Mouse (Mus musculus): Measurements from ENCODE around the gene Elane.

Gene Elane

DNA sequence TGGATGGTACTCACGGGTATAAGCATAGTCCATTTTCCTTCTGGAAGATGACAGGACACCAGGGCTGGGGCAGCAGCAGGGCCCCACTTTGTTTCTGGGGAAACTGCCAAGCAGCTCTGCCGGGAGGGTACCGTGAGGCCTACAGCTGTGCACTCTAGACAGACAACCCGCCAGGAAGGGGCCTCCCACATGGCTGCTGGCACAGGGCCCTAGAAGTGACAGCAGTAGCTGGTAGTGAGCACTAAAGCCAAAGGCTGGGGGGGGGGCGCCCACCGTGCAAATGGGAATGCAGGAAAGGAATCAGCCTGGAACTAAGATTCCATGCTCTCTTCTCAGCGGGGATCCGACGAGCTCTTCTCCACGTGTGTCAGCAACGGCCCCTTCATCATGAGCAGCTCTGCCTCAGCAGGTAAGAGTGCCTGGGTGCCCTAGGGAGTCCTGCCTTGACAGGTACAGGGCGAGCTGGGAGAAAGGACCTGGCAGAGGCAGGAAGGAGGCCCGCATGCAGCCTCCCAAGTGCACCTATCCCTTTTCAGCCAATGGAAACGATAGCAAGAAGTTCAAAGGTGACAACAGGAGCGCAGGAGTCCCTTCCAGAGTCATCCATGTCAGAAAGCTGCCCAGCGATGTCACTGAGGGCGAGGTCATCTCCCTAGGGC, 27.5 kb upstream of the Elane start:
- peak; percentile 85 for DNase-seq

GRCm38 (mm10) chr10:79859116-79859515, 26.9 kb upstream of the Elane start:
- no peak for DNase-seq

- no peak for DNase-seq
These were observed 25.8 kb upstream of the Elane start for GRCm38 (mm10) chr10:79860079-79860911.

DNA sequence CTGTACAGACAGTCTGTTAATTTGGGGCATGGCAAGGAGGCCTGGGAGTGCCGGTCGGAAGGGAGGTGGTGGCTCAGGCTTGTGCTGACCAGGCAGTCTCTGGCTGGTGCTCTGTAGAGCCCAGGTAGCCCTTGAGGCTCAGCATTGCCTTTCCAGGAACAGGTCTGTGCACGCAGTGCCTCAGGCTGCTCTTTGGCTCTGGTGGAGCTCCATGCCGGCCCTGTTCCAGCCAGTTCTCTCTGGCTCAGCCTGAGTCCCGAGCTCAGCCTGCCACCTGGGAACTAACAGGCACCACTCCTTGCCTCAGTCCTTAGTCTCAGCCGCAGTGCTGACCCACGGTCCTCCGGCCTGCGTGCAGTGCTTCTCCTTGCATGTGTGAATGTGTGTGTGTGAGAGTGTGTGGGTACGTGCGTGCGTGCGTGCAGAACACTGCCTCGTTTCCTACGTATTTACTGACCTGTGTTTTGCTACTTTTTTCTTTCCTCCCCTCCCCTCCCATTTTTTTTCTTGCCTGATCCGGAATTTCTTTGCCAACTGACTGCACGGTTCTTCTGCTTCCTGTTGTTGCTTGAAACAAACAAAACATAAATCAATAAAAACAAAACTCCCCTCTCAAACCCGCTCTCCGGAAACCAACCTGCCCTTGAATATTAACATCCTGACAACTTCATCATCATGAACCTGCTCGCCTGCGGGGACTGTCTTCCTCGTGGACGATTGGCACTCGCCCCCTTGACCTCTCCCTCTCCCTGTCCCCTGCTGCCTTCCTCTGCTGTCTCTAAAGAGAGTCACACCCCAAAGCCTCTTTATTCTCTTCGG, 24.6 kb upstream of the Elane start:
- DNase-seq = no peak

DNA sequence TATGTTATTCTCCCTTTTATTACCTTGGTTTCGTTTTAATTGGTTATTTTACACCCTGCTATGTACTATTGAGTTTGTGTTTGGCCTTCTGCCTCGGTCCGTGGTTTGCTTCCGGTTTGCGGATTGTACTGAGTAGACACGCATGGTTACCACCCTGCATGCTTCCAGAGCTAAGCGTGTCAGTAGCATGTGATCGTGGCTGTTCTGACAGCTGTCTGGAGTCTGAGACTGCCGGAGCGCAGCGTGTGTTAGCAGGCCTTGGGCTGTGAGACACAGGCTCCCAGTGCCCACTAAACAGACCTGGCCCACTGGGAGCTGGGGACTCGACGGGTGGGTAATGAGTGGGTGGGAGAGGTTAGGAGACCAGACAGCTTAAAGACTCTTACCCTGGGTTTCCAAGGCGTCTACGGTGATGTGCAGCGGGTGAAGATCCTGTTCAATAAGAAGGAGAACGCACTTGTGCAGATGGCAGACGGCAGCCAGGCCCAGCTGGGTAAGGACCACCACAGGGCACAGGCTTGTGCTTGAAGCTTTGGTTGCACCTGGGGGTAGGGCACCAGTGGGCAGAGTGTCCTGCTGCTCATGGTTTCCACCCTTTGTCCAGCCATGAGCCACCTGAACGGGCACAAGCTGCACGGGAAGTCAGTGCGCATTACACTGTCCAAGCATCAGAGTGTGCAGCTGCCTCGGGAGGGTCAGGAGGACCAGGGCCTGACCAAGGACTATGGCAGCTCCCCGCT, 23.8 kb upstream of the Elane start:
- DNase-seq = no peak

GRCm38 (mm10) chr10:79862925-79863324, 23.1 kb upstream of the Elane start:
- no peak for DNase-seq

DNA sequence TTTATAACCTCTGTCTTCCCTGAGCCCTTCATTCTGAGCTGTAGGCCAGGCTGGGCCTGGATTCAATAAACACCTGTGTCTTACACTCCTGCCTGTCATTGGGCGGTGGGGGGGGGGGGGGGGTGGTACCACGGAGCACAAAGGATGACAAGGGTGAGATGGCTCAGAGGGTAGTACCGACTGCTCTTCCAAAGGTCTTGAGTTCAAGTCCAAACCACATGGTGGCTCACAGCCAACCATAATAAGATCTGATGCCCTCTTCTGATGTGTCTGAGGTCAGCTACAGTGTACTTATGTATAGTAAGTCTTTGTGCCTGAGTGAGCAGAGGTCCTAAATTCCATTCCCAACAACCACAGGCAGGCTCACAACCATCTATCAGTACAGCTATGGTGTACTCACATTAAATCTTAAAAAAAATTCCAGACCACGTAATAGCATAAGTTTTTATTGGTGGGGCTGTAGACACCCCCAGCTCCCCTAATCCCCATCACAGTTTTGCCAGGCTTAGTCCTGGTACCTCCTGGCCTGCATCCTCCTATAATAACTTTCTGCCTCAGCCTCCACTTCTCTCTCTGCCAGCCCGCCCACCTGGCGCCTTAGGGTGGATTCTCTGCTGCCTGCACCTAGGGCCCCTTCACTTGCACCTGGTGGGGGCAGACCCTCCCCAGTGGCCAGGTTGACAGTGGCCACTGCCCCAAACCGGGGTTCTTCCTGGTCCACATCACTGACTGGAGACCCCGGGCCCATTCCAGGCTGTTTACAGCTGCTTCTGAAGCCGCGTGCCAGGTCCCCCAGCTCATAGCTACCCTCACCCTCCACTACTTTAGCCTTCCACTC, 21.5 kb upstream of the Elane start:
- DNase-seq = no peak

DNA sequence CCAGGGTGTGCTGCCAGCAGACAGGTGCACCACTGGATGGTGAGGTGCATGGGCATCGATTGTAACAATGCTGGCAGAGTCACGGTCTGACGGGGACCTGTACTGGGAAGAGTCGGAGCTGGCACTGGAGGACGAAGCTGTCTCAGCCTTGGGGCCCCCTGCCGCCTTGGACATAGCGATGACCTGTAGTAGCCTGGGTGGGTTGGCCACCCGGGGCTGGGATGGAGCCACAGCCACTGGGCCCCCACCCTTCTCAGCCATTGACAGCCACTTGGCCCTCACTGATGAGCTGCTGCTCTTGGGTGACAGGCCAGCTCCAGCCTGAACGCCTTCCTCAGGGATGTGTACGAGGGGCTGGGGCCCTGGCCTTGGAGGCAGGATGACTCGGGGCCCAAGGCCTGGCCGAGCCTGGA, 20.9 kb upstream of the Elane start:
- no peak for DNase-seq

- DNase-seq = no peak
These were observed 20.2 kb upstream of the Elane start for GRCm38 (mm10) chr10:79865801-79866295.

DNA sequence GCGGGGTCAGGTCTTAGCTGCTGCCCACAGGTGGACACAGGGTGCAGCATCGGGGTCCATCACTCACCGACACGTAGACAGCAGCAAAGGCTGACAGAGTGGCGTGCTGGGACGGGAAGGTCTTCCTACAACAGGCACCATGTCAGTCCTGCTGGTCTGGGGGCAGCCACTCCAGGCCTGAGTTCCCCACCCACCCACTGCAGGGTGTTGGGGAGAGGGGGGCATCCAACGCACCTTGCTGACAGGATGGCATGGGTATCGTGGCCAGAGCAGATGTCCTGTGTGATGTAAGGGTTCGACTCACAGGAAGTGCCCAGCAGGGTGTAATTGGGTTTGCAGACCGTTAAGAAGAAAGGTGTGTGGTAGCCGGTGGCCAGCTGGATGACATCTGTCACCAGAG, 19.4 kb upstream of the Elane start:
- no peak for DNase-seq

- DNase-seq = no peak
These were observed 14.2 kb upstream of the Elane start for GRCm38 (mm10) chr10:79871845-79872244.

GRCm38 (mm10) chr10:79872862-79873261, 13.2 kb upstream of the Elane start:
- DNase-seq = no peak

DNA sequence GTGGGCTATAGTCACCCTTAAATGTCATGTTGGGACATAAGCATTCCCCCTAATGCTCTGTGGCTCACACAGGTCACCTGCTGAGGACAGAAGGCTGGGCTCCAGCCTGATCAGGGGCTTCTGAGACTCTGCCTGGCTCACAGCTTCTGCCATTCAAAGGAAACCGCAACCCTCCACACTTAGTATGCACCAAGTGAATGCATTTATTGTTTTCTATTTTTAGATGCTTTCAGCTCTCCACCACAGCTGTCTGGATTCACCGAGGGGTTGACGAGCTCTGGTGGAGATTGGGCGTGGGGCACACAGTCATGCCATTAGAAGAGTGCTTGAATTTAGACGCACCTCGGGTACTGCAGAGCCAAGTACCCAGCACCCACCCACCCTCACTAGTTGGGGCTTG, 12.7 kb upstream of the Elane start:
- DNase-seq = no peak

DNA sequence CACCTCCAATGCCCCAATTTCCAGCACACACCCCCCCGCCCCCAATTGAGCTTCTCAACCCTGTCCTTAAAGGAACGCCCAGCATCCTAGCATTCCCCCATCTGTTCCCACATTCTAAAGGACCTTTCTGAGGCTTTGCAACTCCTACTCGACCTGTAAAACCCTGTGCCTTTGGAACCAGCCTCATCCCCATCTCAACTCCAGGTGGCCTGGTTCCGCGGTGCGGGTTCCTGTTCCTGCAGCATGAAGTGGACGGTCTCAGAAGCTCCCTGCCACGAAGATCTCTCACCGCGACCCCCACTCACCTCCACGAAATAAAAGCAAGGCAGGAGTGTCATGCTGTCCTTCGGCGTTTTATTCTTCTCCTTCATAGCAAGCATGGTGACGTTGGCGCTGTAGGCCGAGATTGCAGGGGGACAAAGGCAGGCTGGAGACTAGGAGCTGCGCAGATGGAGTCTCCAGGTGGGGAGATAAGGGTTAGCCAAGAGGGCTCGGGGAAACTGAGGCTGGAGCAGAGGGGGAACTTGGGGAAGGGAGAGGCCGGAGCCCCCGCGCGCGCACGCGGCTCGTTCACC, 12.2 kb upstream of the Elane start:
- no peak for DNase-seq

DNA sequence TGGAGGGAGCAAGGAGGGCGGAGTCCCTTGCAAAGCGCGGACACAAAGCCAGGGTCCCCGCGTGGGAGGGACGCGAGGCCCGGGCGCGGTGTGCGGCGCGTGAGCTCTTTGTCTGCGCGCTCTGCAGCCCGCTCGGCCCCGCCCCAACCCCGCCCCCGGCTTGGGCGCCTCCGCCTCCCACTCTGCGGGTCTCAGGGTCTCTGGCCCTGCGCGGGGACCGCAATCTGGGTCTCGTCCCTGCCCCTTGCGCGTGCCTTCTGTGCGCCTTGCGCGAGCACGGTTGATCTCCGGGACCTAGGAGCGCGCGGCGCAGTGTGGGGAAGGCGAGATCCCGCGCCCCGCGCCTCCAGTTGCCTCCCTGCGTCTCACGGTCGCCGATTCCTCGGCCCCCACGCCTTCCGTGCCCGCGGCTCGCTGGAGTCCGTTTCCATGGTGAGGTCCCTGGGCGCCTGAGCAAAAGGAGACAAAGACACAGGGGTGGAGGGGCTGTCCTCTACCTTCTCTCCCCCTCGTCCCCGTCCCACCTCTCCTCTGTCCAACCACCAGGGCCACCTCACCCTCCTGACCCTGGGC, 11.7 kb upstream of the Elane start, which contains the start of the genes Prtn3 and Plppr3:
Gene Prtn3, plus strand, starts transcription at position 187 of the 573 bp plus-strand sequence.
Gene Plppr3, minus strand, starts transcription at position 345 of the 573 bp plus-strand sequence.
- DNase-seq = peak; percentile 46

GRCm38 (mm10) chr10:79877174-79877573, 8.9 kb upstream of the Elane start:
- DNase-seq = no peak

DNA sequence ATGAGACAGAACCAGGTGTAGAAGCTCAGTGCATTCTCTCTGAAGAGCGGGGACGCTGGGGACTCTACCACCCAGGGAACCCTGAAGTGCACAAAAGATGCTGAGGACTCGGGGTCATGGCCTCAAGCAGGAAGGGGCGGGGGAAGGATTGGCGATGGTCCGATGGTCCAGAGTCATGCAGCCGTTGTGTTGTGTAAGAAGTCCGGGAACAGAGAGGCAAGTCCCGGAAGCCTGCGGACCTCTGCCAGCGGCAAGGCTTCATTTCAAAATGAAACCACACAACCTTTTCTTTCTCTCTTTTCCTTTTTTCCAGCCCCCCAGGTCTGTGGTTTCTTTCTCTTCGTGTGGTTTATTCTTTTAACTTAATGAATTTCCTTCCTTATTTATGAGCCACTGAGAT, 8.3 kb upstream of the Elane start:
- no peak for DNase-seq

DNA sequence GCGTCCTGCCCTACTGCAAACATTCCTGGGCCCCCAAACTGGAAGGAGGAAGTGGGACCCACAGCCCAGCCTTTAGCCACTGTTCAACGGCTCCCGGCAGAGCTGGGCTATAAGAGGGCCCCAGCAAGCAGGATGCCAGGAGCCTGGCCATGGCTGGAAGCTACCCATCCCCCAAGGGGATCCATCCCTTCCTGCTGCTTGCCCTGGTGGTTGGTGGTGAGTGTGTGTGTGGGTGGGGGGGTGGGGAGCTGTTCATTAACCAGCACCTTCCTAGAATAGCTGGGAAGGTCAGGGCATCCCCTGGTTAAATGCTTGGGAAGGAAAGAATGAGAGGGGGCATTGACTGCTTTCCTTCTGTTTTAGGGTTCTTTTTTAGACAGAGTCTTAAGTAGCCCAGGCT, 6.5 kb upstream of the Elane start:
- no peak for DNase-seq

GRCm38 (mm10) chr10:79880721-79881120, 5.3 kb upstream of the Elane start:
- DNase-seq = no peak

GRCm38 (mm10) chr10:79881981-79882380, 4.1 kb upstream of the Elane start:
- no peak for DNase-seq

Data from right cerebral cortex, adult 18-20 months (tissue).